Mouse (Mus musculus) stomach, postnatal 0 days (tissue): ENCODE data around the gene Ssc4d. TPM values are rescaled to one million over a fixed set of nuclear protein-coding genes. Genes with fewer than 3 reads are reported as not detected.

Source experiments
- ATAC-seq: fragments of 200-750 bp; cut with Nextera tagmentation; 2 replicates; pipeline ENCODE4 v1.8.0; 2017; ENCODE audit not compliant: low FRiP score, low TSS enrichment
- DNase-seq: peaks from one replicate; pipeline ENCODE4 v3.0.0-alpha.2; 2016; ENCODE audit warnings: low spot score
- H3K27ac ChIP-seq: fragments of 300-500 bp; sonication (generic); replicated peaks from 2 replicates; pipeline ENCODE4 v1.5.1; 2014; ENCODE audit warnings: mild to moderate bottlenecking, control low read depth
- H3K27me3 ChIP-seq: fragments of 300-500 bp; sonication (generic); 2 replicates; pipeline ENCODE4 v1.6.1; 2014; ENCODE audit warnings: low read length; ENCODE audit not compliant: control insufficient read depth, insufficient read depth
- H3K36me3 ChIP-seq: fragments of 300-500 bp; sonication (generic); 2 replicates; pipeline ENCODE4 v1.6.1; 2014; ENCODE audit warnings: low read length, mixed read lengths; ENCODE audit not compliant: control insufficient read depth, insufficient read depth
- H3K4me1 ChIP-seq: fragments of 300-500 bp; sonication (generic); replicated peaks from 2 replicates; pipeline ENCODE4 v1.6.1; 2014; ENCODE audit warnings: antibody characterized with exemption; ENCODE audit not compliant: control insufficient read depth, insufficient read depth
- H3K4me2 ChIP-seq: fragments of 300-500 bp; sonication (generic); replicated peaks from 2 replicates; pipeline ENCODE4 v1.6.1; 2014; ENCODE audit warnings: low read depth, mild to moderate bottlenecking, control low read depth, moderate library complexity
- H3K4me3 ChIP-seq: fragments of 300-500 bp; sonication (generic); 2 replicates; pipeline ENCODE4 v1.5.1; 2014; ENCODE audit warnings: low read depth, low read length, control low read depth
- H3K9ac ChIP-seq: fragments of 300-500 bp; sonication (generic); 2 replicates; pipeline ENCODE4 v1.6.1; 2014; ENCODE audit warnings: mild to moderate bottlenecking, low read length, control low read depth, mixed read lengths
- H3K9me3 ChIP-seq: fragments of 300-500 bp; sonication (generic); 2 replicates; pipeline ENCODE4 v1.6.1; 2016; ENCODE audit warnings: low read length; ENCODE audit not compliant: control insufficient read depth
- CTCF ChIP-seq: IDR thresholded peaks from 2 replicates; pipeline ENCODE4 v1.5.1; 2016; ENCODE audit warnings: antibody characterized with exemption, low read depth, mild to moderate bottlenecking, moderate library complexity
- EP300 ChIP-seq: optimal IDR thresholded peaks from 2 replicates; pipeline ENCODE3; 2016; ENCODE audit warnings: antibody characterized with exemption
- WGBS: fragments of 180-500 bp; shearing (Covaris S2); extraction: QIAGEN DNeasy Blood & Tissue Kit; methylation state at CpG from one replicate; pipeline ENCODE4 v1.1.7; 2014; 5-methylcytosine and 5-hydroxymethylcytosine counted together
- polyA plus RNA-seq: library from polyadenylated mRNA; unstranded; fragments of >200 nt; fragmentation: Nextera tagmentation; extraction: Ambion mirVana; gene quantifications from 2 replicates; pipeline ENCODE4 v1.2.1, GENCODE M21; 2015

Gene Ssc4d
- polyA plus RNA-seq, 1 experiment from 2014 or later = 2.2 TPM

DNA sequence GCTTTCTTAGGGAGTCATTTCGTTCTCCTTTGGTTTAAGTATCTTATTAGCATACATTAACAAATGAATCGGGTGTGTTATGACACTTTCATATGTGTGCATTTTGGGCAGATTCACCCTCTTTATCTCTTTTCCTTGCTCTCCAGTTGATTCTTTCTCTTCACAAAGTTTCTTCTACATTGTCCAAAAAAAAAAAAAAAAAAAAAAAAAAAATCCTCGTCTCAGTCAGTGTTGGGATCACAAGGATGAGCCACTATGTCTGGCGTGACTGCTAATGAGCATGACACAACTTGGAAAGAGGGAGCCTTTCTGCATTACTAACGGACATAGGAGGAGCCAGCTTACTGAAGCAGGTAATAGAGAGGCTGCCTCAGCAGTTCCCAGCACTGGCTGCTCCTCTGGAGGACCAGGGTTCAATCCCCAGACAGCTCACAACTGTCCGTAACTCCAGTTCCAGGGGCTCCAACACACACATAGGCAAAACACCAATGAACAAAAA, 10.3 kb upstream of the Ssc4d start:
- Histone ChIP-seq H3K4me3 (no peak overlapping the region), H3K9me3 (no peaks in the 10 kb centered on the region), H3K36me3 (no peaks in the 10 kb centered on the region), H3K4me1 (no peaks in the 10 kb centered on the region), H3K27me3 (no peaks in the 10 kb centered on the region), H3K4me2 (no peak overlapping the region), H3K9ac (no peak overlapping the region), H3K27ac (no peak overlapping the region)
- DNase-seq (no peak), ATAC-seq (no peak)
- TF ChIP-seq EP300 = no peak
- no peak for TF ChIP-seq CTCF
- 72% methylated on average over 6 of the region's 6 CpGs for WGBS

DNA sequence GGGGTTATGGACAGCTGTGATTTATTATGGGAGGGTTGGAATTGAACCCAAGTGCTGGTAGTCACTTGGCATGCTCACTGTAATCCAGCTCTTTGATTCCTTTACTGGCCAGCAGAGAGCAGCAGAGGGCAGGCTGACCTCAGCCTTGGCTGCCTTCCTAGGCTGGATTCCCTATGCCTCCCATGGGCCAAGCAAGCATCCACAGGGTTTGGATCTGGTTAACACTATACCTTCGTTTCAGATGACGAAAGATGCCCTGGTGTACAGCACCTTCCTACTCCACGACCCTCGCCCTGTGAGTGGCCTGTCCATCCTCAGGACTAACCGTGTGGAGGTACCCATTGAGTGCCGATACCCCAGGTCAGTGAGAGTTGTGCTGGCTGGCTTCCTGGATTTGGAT, 8.1 kb upstream of the Ssc4d start:
- Histone ChIP-seq H3K36me3 (no peaks in the 10 kb centered on the region), H3K4me2 (no peak overlapping the region), H3K27ac (no peak overlapping the region), H3K4me1 (no peaks in the 10 kb centered on the region), H3K9ac (no peak overlapping the region), H3K27me3 (no peaks in the 10 kb centered on the region), H3K9me3 (no peaks in the 10 kb centered on the region), H3K4me3 (no peak overlapping the region)
- ATAC-seq (peak; percentile 65), DNase-seq (peak; percentile 76)
- no peak for TF ChIP-seq EP300
- peak; percentile 95 for TF ChIP-seq CTCF
- WGBS = 39% methylated on average over 6 of the region's 6 CpGs

DNA sequence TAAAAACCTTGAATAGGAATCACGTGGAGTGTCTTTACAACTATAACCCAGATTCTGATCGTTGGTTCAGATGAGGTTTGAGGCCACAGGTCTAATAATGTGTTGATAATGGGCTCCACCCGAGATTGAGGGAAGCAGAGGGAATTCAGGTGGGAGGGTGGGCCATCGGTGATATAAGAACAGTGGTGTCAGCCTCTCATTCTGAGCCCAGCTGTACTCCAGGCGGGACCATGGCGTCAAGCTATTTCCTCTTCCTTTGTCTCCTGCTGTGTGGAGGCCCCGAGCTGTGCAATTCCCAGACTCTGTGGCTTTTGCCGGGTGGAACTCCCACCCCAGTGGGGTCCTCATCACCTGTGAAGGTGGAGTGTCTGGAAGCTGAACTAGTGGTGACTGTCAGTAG, 5.6 kb upstream of the Ssc4d start, which contains the start of gene Zp3:
Gene Zp3, plus strand, starts transcription at position 196 of the 400 bp plus-strand sequence.
- Histone ChIP-seq H3K36me3 (no peaks in the 10 kb centered on the region), H3K9me3 (no peaks in the 10 kb centered on the region), H3K4me2 (no peak within 1 kb of the TSS), H3K27ac (no peak within 1 kb of the TSS), H3K4me3 (no peak within 1 kb of the TSS), H3K9ac (no peak within 1 kb of the TSS), H3K4me1 (no peaks in the 10 kb centered on the region), H3K27me3 (no peaks in the 10 kb centered on the region)
- TF ChIP-seq CTCF (no peak), EP300 (no peak)
- DNase-seq (no peak), ATAC-seq (no peak)
- WGBS = 71% methylated on average over 8 of the region's 8 CpGs

GRCm38 (mm10) chr5:135979381-135979780, 5.0 kb upstream of the Ssc4d start:
- Histone ChIP-seq H3K27ac (no peak overlapping the region), H3K36me3 (no peaks in the 10 kb centered on the region), H3K4me2 (no peak overlapping the region), H3K27me3 (no peaks in the 10 kb centered on the region; the same call in 1 of the 2 replicates), H3K9ac (no peak overlapping the region), H3K9me3 (no peaks in the 10 kb centered on the region), H3K4me3 (no peak overlapping the region), H3K4me1 (no peaks in the 10 kb centered on the region)
- no peak for TF ChIP-seq CTCF
- TF ChIP-seq EP300 = no peak
- ATAC-seq (no peak), DNase-seq (no peak)
- 69% methylated on average over 5 of the region's 5 CpGs for WGBS

DNA sequence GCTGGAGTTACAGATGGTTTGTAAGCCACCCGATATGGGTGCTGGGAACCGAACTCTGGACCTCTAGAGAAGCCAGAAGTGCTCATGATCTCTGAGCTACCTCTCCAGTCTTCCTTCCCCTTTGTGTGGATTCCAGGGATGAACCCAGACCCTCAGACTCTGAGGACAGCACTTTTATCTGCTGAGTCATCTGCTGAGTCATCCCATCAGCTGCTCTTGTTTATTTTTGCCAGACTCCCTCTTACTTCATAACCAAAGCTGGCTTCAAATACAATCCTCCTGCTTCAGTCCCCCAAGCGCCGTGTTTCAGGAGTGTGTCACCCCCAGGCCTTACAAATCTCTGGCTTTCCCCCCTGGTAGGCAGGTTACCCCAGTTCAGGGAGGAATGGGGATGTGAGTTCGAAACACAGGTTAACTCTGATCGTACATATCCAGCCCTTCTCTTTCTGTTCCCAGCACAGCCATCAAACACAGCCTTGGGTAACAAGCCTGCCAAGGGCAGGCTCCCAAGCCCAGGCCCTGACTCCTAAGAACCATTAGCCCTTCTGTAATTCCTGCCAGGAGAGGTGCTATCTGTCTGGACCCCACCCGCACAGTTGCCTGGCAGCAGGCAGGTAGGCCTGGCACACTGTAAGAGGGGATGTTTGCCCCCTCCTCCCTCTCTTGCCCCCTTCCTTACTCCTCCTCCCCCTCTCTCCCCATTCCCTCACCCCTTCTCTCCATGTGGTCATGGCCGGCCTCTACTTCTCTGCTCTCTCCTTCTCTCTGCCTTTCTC, 1.8 kb upstream of the Ssc4d start:
- TF ChIP-seq EP300 = no peak
- TF ChIP-seq CTCF = no peak
- Histone ChIP-seq H3K9ac (no peak overlapping the region), H3K4me2 (no peak overlapping the region), H3K27ac (no peak overlapping the region), H3K9me3 (no peaks in the 10 kb centered on the region), H3K4me1 (no peaks in the 10 kb centered on the region), H3K4me3 (no peak overlapping the region), H3K36me3 (no peaks in the 10 kb centered on the region), H3K27me3 (no peaks in the 10 kb centered on the region; the same call in 1 of the 2 replicates)
- DNase-seq = no peak
- no peak for ATAC-seq
- 87% methylated on average over 8 of the region's 8 CpGs for WGBS

DNA sequence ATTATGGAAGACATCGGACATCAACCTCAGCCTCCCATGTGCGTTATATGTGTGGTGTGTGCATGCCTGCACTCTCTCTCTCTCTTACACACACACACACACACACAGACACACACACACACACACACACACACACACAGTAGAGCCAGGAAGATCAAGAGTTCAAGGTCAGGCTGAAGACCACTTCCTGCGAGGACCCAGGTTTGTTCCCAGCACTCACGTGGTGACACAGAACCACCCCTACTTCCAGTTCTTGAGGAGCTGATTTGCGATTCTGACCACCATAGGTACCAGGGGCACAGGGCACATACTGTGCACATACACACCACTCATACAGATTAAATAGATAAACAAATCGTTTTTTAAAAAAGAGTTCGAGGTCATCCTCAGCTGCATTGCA, 2.5 kb downstream of the Ssc4d start:
- H3K4me2 ChIP-seq = no peak overlapping the region
- ATAC-seq (no peak), DNase-seq (no peak)
- TF ChIP-seq CTCF (no peak), EP300 (no peak)
- H3K36me3 ChIP-seq = no peaks in the 10 kb centered on the region
- H3K9me3 ChIP-seq = no peaks in the 10 kb centered on the region
- no peak overlapping the region for H3K9ac ChIP-seq
- no peaks in the 10 kb centered on the region; the same call in 1 of the 2 replicates for H3K27me3 ChIP-seq
- 81% methylated on average over 7 of the region's 7 CpGs for WGBS
- H3K4me1 ChIP-seq = no peaks in the 10 kb centered on the region
- H3K4me3 ChIP-seq = no peak overlapping the region
- H3K27ac ChIP-seq = no peak overlapping the region
